Mouse (Mus musculus) kidney, adult 11 months (tissue): ENCODE measurements around the gene Adamts2.

Experiments used
- DNase-seq: peaks from one replicate; pipeline ENCODE4 v3.0.0; 2022

The Adamts2 gene

DNA sequence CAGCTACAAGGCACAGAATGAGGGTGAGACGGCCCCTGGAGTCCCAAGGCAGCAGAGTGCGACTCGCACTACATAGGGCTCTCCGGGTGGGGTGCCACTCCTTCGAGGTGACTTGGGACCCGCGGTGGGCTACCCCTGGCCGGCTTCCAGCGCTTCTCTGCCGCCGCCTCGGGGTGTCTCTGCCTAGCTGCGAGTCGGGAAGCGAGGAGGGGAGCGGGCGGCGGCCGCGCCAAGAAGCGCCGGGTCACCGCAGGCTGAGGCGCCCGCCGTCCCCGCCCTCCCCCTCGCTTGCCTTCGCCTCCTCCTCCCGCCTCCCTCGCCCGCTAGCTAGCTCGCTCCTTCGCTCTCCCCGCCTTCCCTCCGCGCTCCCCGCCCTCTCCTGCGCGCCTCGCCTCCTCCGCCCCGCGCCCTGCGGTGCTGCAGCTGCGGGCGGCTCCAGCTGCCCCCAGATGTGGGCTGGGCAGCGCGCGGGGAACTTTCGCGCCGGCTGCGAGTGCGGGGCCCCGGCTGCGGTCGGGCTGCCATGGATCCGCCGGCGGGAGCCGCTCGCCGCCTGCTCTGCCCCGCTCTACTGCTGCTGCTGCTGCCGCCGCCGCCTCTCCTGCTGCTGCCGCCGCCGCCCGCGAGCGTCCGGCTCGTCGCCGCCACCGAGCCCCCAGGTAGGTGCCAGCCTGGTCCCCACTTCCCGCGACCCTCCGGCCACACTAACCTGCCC is at the start of gene Adamts2:
Gene Adamts2, plus strand, starts transcription at position 444 of the 715 bp plus-strand sequence.
- peak; percentile 18 for DNase-seq

DNA sequence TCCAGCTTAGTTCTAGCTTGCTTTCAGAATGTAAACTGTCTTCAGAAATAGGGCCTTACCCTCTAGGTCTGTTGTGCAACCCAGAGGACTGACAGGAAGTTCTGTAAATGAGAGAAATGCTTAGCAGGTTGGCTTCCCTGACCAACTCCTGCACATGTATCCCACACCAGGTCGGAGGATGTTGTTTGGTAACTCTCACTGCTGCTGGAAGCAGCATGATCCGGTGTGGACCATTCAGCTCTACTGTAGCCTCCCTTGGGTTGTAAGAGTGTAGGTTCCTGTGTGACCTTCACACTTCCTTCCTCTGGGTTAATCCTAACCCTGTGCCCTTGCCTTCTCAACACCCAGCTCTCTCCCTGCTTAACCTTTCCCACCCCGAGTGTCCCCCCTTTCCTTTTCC is 44.8 kb upstream of the Adamts2 start:
- no peak for DNase-seq

DNA sequence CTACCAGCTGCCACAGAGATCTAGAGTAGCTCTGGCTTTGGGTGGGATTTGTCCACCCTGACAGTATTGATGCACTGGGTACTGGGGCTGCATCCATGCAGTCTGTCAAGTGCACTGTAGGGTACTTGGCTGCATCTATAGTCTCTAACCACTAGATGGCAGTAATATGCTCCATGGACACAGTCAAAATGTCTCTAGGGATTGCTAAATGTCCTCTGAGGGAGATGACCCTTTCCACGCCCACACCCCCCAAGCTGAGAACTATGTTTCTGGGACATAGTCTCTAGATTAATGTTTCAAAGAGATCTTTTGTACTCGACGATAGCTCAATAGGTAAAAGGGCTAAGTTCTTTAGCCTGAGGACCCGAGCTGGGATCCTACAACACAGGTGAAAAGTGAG is 42.8 kb upstream of the Adamts2 start:
- DNase-seq, result peak; percentile 6

DNA sequence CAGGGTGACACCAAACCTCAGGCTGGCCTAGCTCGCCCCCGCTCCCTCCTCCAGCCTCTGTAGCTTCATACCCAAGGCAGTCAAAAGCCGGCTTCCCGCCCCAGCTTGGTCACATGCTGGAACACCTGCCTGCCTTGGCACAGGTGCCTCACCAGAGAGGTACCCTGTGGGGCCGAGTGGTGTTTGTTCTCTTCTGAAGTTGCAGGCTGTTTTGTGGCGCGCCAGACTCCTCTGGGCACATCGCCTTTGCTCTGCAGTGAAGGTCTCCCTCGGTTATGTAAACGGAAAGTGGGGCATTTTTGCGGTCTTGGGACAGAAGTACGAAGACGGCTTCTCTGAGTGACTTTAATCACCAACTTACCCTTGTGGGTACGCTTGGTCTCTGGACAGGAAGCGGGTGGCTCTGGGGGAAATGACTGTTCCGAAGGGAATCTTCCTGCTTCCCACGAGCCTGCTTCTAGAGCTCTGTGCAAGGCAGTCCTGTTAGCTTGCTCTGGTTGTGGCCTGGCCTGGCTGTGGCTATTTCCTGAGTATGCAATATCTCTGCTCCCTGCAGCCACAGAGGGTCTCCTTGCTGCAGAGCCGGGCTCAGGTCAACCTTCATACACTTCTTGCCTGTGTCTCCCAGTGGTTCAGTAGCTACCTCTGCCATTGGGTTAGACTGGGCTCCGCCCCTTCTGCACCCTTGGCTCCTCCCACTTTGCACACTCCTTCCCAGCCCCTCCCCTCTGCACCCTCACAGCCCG is 36.2 kb upstream of the Adamts2 start:
- DNase-seq, result no peak

DNA sequence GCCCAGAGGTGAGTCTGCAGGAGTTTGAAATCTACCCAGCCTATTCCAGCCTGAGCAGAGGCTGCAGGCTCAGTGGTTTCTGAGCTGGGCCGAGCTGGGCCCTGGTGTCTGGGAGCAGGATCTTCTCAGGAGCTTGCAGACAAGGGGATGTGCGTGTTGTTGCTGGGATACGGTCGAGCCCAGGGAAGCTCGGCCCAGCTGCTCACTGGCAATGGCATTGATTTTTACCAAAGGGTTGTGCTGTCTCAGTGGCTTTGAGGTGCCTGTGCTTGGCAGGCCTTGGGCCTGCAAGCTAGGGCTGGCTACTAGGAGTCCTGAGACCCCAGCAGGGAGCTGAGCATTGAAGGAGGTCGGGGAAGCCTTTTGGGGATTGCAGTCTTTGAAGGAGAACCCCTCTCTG is 30.4 kb upstream of the Adamts2 start:
- DNase-seq, result no peak

DNA sequence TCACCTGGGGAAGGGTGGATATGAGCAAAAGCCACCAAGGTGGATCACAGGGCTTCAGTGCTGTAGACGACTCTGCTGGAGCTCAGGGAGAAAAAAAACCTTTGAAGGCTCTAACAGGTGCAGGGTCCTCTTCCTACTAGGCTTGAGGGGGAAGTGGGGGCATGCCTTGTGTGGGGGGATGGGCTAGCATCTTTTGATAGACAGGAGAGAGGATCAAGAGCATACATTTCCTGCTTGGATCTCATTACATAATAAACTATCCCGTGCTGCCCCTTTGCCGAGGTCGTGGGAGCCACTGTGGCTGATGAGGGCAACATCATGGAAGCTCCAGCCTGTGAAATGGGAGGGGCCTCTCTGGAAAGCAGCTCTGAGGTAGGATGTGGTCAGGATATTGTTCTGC is 25.4 kb upstream of the Adamts2 start:
- DNase-seq, result no peak

DNA sequence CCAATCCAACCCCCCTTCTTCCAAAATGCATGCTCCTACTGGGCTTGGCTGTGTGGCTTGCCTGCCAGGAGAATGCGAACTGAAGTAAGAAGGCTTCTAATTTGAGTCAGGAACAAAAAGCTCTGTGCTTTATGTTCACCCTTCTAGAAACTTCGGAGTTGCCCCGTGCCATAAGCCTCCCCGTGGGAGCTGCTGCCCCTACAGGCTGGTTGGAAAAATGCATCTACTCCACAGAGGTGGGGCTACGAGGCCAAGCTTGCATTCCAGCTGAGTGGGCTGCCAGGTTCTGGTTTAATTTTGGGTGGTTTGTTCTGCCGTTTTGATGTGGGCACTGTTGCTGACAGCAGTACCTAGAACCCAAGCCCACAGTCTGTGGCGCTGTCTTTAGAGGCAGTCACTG is 14.9 kb upstream of the Adamts2 start:
- no peak for DNase-seq

DNA sequence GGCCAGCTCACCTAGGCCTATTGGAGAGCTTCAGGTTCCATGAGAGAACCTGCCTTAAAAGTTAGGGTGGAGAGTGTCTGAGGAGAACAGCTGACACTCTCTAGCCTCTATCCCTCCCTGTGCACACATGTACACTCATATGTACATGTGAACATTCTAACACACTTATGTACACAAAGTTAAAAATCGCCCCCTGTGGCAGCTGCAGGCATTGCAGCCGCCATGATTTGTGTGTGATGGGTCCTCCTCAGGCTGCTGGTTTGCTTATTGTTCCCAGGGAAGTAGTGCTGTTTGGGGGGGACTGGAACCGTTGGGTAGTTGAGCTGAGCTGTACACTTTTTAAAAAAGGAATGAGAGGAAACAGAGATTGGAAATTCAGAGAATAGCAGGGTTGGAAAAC is 14.1 kb upstream of the Adamts2 start:
- peak; percentile 8 for DNase-seq

DNA sequence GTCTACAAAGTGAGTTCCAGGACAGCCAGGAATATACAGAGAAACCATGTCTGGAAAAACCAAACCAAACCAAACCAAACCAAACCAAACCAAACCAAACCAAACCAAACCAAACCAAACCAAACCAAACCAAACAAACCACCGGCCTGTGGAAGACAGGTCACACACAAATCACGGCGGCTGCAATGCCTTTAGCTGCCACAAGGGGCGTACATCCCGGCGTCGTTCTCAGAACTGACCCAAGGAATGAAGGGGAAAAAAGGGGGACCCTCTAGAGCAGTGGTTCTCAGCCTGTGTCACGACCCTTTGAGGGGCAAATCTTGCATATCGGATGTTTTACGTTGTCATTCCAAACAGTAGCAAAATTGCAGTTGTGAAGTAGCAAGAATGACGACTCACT is 12.8 kb upstream of the Adamts2 start:
- no peak for DNase-seq

DNA sequence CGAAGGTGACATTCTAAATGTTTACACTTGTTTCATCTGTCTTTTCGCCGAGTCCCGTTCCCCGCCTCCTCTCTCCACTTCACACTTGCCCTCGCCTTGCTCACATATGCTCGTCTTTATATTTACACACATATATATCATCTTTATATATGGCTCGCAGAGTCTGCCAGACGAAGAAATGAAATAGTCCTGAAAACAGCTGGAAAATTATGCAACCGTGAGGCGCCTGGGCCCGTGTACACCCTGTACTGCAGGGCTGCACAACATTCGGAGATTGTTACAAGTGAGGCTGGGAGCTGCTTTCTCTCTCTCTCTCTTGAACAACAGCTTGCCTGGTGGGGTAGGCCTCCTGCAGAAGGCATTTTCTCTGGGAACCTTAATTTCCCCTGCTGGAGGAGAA is 10.8 kb upstream of the Adamts2 start:
- DNase-seq, result no peak

DNA sequence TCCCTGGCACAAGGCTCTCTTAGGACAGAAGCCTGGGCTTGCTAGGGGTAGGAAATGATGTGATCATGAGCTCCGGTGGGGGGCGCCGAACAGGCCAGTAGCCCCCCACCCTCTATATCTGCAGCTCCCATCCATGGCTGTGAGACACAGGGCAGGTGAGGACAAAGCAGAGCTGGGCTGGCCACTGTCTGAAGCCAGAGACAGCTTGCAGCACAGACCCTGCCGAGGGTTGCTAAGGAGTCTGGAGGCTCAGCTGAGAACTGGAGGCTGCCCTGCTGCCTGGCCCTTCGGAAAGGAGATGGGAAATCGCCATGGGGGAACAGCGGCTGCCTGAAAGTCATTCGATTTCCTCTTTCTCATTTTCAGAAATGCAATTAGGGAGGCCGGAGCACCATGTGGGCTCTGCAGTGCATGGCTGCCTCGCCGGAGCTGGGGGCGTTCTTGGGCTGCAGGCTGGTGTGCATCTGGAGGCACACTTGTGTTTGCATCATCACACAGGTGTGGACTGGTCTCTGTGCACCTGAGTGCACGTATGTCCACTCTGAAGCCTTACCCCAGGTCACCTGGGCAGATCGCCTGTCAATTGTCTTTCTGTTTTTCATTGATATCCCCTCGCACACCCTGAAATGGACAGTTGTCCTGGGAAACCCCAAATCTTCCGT is 8.9 kb upstream of the Adamts2 start:
- no peak for DNase-seq

DNA sequence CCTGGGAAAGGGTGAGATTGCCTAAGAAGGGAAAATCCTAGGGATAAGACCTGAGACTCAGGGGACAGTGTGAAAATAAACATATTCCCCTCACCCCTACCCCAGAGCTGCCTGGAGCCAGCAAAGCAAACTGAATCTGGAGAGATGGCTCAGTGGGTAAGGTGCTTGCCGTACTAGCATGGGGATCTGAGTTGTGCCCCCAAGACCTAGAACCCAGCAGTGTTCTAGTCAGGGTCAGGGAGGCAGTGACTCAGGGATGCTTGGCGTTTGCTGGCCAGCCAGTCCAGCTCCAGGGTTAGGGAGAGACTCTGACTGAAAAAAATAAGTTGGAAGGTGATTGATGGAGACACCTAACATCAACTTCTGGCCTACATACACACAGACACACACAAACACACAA is 5.3 kb upstream of the Adamts2 start:
- DNase-seq, result no peak

DNA sequence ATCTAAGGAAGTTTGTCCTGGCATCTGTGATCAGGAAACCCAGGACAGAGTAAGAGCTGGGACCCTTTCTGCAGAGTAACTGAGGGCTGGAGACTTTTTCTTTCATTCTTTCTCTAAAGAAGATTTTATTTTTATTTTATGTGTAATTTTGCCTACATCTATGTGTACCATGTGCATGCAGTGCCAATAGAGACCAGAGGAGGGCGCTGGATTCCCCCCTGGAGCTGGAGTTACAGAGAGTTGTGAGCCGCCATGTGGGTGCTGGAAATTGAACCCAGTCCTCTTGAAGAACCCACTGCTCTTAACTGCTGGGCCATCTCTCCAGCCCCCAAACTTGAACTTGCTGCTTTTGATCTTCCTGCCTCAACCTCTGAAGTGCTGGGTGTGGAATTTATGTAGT is 2.7 kb upstream of the Adamts2 start:
- DNase-seq, result no peak

DNA sequence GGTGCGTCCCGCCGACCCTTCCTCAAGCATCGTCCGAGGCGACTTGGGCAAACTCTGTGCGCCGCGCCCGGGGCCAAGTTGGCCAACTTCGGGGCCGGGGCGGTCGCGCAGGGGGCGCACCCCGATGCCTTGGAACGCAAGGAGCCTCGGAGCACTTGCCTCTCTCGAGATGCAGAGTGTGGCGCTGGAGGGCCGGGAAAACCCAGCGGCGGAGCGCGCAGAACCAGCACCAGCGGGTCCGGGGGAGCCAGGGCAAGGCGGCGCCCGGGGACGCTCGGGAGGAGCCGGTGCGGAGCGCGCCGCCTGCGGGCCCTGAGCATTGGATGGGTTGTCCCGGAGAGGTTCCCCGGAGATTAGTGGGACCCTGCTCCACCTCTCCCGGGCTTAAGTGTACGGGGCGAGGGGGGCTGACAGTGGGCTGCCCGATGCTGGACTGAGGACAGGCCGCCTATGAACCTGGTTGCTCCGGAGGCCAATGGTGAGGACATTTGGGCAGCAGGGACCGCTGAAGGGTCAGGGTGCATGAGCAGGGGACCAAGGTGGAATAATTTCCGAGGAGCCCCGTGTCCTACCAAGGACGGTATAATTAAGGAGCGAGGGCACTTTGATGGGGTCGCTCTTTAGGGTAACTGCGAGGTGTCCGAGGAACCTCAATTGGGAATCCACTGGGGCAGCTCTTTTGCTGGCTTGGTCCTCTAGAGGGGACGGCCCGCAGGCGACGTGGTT is 635 bp downstream of the Adamts2 start:
- DNase-seq, result no peak

DNA sequence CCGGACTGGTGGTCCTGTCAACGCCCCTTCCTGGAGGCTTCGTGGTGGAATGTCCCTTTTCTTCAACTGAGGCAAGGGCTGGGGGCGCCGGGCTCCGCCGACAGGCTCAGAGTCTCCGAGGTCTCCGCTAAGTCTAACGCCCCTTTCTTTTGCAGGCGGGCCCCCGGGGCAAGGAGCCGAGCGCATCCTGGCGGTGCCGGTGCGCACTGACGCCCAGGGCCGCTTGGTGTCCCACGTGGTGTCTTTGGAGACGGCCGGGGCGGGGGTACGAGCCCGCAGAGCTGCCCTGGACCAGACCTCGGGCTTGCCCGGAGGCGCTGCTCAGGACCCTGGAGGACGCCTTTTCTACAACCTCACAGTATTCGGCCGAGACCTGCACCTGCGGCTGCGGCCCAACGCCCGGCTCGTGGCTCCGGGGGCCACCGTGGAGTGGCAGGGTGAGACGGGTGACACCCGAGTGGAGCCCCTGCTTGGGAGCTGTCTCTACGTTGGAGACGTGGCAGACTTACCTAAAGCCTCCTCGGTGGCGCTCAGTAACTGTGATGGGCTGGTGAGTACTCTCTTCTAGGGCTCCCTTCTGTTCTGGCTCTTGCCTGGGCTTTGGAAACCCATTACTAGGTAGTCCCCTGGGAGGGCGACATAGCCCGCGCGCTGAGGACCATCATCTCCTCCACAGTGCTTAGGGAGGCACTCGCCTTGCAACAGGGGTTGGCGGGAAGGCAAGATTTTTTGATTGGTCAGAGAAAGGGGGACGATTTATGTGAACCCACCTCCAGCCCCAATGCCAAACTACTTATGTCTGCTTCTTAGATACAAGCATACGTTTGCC is 1.4 kb downstream of the Adamts2 start:
- DNase-seq, result no peak

DNA sequence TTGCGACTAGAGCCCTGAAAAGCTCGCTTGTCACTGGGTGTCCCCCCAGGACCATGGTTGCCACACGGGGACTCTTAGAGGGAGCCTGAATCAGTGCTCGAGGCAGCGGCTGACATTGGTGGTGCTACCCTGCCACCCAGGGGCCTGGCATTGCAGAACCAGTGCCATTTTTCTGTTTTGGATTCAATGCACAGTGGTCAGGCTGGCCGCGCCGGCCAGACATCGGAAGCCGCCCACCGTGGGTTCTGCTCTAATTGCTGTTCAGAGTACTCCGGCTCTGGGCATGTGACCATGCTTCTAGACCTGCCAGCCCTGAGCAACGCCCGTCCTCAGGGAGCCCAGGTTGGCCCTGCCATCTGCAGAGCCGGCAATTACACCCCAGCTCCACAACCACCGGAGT is 2.5 kb downstream of the Adamts2 start:
- no peak for DNase-seq

DNA sequence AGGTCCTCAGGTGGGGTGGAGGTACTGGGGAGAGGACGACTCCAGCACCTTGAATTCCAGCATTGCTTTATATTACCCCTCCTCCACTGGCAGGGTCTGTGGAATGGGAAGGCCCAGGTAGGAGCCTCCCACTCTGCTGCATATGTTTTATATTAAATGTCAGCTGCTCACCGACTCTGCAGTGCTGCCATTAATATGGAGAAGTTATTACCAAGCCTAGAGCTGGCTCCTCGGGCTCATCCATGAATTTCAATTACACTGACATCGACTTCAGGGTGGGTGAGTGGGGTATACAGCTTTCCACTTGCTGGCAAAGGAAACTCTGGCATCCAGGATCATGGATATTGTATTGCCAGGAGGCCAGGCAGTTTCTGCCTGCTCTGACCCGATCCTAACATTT is 9.3 kb downstream of the Adamts2 start:
- no peak for DNase-seq

DNA sequence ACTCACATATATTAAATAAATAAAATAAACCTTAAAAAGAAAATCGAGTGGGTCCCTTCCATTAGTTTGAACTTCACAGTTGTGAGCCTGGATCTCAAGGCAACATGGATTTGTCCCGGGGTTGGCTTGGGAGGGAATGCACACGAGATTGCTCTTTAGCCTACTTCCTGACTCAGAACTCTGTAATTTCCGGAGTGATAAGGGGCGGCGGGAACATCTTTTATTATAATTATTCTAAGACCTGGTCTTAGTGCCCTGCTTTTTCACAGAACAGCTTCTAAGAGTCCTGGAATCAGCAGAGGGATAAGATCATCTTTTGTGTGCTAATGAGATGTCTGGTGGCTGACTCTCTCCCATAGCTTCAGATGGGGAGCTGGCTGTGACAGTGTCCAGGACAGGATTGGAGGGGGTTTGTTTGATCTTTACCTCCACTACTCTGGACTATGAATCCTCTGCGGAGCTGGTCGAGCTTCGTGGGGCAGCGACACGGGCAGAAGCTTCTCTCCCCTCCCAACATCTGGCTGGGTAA is 15.2 kb downstream of the Adamts2 start:
- DNase-seq, result no peak

DNA sequence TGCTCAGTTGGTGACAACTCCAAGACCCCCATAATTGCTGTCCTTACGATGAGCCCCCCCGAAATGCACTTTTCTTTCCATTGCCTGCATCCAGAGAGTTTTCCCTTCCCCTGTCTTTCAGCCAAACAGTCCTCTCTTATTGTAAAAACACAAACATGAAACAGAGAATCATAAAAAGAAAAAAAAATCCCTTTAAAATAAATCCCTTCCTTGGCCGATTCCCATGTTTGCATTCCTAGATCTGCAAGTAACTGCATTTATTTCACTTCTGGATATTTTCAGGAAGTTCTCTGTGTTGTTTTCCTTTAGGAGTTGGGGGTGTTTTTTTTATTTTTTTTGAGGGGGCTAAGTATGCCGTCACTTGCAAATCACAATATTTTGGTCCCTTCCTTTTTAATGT is 19.0 kb downstream of the Adamts2 start:
- no peak for DNase-seq

DNA sequence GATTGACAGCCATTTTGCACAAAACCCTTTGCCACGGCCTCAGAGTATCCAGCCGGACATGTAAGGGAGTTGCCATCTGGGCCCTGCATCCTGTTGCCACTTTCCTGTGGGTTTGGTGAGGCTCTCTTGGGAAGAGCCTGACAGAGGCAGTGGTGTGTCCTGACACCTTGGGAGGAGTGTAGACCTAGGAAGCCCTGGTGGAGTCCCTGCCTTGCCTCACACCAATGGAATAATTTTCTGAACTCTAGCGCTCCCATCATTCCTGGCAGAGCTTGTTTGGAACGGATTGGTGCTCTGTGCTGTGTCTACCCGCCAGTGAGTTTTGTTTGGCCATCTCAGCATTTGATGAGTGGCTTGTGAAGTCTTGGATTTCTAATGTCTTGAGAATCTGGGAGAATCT is 19.5 kb downstream of the Adamts2 start:
- no peak for DNase-seq

DNA sequence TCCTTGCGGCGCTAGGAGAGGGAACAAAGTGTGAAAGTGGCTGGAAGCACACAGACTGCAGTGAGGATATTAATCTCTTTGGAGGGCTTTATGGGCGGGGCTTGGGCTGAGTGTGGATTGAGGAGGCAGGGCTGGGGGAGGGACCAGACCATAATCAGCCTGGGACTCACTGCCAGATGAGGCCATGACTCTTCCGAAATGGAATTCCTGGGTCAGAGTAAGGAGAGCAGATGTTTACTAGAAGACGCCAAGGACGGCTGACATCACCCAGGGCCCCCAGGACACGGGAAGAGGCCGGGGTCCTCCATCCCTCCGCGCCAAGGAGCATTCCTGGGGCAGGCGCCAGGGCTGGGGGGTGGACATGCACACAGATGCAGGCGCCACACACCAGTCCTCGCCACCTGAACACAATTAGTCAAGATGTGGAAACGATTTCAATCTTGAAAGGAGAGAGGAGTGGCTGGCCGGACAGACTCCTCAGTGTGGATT is 20.4 kb downstream of the Adamts2 start:
- peak; percentile 31 for DNase-seq

DNA sequence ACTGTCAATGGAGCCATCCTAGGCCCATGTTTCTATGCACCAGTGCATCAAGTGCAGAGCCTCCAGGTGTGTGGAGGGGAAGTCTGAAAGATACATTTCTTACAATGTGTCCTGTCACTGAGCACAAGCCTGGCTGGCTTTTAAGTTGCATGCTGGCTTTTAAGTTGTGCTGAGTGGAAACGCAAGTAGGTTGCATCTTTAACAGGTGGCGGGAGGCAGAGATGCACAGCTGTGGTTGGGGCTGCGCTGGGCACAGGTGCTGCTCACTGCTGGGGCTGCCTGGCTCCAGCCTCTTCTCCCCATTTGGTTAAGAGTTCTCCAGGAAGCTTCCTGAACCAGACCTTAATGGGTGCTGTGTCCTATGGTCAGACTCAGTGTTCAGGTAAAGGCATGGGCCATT is 21.9 kb downstream of the Adamts2 start:
- DNase-seq, result no peak
